Mouse (Mus musculus): Measurements from ENCODE around the gene Vmn2r94.

The Vmn2r94 gene

GRCm38 (mm10) chr17:18277656-18278055 lies at the start of gene Vmn2r94:
Gene Vmn2r94 (minus strand): TSS chr17:18277756.
- no peak for DNase-seq

- no peak for DNase-seq
Measured at GRCm38 (mm10) chr17:18323031-18323430, 45.5 kb upstream of the Vmn2r94 start.

- DNase-seq, result no peak
Measured at GRCm38 (mm10) chr17:18297799-18298198, 20.2 kb upstream of the Vmn2r94 start, which contains the start of gene Vmn2r93. Gene Vmn2r93 (plus strand): TSS chr17:18298099.

GRCm38 (mm10) chr17:18236931-18237330 lies 40.6 kb downstream of the Vmn2r94 start:
- DNase-seq, result no peak

- no peak for DNase-seq
Measured at GRCm38 (mm10) chr17:18231996-18232395, 45.6 kb downstream of the Vmn2r94 start.

GRCm38 (mm10) chr17:18221300-18221699 lies 56.3 kb downstream of the Vmn2r94 start:
- DNase-seq, result no peak
